Mouse (Mus musculus) right cerebral cortex, postnatal 4 days (tissue): Measurements from ENCODE around the gene Alg14.
A peak's percentile ranks its signal among the peaks of the same experiment; 100 is the strongest.

Experiments
- DNase-seq: peaks from one replicate; pipeline ENCODE4 v3.0.0-alpha.2; 2022

The Alg14 gene

DNA sequence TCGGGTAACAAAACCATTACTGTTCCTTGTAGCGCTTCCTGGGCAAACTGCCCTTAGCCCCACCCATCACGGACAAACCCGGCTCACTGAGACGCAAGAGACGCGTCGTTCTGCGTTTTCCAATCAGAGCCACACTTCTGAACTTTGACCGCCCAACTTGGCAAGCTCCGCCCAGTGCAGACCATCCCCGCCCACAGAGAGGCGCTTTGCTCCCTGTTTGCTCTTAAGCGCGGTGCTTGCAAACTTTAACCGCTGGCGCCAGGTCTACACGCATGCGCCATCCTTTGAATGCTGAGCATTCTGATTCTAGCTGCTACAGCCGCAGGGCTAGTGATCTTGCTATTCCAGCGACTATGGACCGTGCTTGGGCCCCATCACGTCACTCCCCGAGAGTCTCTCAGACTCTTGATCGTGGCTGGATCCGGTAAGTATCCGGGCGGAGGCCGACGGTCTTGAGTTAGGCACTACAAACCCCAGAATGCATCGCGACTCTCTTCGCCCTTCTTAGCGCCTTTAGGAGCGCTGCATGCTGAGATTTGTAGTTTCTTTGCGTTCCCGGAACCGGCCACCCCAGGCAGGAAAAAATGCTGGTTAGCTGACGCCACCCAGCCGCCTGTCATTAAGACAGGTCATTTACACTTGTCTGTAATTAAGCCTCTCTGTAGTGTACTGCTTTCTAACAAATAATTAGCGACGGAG lies at the start of gene Alg14:
TSS of gene Alg14 (plus strand) at position 214 of the 699 bp plus-strand sequence.
- DNase-seq = peak; percentile 92

DNA sequence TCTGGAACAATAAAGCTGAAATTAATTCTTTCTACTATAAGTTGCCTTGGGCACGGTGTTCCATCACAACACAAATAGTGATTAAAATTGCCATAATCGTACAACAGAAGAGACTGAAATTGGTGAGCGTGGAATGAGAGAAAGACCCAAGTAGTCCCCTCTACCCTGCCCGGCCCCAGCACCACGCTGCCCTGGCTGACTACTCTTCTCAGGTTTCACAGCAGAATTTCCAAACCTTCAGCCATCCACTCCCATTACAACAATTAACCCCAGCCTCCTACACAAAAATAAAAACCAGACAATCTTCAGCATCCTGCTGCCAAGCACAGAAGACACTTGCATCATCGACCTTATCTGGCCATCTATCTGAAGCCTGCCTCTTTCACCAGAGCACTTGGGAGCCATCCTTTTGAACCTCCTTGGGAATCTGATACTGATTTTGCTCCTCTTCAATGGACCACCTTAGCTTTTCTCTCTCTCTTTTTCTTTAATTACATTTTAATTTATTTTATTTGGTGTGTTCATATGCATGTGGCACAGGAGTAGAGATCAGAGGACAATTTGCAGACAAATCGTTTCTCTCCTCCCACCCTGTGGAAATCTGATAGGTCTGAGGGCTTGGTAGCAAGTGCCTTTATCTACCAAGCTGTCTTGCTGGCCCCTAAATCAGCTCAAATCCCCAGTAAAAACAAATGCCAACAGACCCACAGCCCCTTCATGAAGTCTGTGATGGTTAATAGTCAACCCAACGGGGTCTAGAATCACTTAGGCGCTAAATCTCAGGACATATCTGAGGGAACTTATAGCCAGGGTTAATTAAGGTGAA lies 49.2 kb upstream of the Alg14 start:
- no peak for DNase-seq

DNA sequence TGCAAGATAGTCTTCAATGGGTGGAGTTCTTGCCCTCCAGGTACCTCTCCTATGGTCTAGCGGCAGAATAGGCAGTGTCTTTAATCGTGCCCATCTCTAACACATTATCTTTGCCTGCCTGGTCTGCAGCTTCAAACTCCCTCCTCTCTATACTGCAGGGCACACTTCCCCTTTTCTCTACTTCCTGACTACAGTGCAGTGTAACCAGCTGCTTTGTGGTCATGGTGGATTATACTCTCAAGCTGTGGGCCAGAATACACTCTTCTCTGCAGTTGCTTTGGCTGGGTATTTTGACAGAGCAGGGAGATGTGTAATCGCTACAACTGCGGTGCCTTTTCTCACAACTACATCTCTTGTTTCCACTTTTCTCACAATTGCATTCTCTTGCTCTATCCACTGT lies 48.6 kb upstream of the Alg14 start:
- no peak for DNase-seq

- DNase-seq = no peak
These were observed 41.5 kb upstream of the Alg14 start for GRCm38 (mm10) chr3:121250048-121250447.

- DNase-seq = no peak
These were observed 40.8 kb upstream of the Alg14 start for GRCm38 (mm10) chr3:121250576-121251433.

GRCm38 (mm10) chr3:121255501-121255900 lies 36.1 kb upstream of the Alg14 start:
- DNase-seq = no peak

DNA sequence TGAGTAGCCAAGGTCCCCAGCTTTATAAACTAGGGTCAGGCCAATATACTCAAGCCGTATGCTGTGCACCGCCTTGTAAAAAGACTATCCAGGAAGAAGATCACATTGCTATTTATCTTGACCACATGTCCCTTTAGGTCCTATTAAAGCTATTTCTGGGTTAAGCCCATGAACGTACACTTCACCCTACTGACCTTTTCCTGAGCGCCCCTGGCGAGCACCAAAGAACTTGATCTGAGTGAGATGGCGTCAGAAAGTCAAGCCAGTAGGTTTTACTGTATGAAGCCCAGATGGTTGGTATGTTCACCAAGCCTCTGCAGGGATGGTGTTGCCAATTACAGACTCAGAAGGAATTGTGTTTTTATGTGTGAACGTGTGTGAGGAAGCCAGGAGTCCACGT lies 35.4 kb upstream of the Alg14 start:
- DNase-seq = no peak

DNA sequence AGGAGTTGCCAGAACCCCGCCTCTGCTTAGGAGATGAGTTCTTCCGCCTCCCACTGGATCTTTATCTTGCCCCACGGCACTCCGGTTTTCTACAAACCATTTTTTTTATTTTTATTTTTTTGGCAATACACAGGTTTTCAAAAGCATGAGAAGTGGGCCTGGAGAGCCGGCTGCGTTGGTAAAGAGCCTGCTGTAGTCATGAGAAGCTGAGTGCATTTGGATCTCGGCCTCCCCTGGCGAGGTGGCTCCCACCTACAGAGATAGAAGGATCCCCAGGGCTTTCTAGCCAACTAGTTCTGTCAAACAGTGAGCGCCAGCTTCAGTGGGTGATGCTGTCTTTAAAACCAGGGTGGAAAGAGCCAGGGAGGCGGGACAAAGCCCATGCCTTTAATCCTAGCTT lies 34.2 kb upstream of the Alg14 start:
- DNase-seq = no peak

DNA sequence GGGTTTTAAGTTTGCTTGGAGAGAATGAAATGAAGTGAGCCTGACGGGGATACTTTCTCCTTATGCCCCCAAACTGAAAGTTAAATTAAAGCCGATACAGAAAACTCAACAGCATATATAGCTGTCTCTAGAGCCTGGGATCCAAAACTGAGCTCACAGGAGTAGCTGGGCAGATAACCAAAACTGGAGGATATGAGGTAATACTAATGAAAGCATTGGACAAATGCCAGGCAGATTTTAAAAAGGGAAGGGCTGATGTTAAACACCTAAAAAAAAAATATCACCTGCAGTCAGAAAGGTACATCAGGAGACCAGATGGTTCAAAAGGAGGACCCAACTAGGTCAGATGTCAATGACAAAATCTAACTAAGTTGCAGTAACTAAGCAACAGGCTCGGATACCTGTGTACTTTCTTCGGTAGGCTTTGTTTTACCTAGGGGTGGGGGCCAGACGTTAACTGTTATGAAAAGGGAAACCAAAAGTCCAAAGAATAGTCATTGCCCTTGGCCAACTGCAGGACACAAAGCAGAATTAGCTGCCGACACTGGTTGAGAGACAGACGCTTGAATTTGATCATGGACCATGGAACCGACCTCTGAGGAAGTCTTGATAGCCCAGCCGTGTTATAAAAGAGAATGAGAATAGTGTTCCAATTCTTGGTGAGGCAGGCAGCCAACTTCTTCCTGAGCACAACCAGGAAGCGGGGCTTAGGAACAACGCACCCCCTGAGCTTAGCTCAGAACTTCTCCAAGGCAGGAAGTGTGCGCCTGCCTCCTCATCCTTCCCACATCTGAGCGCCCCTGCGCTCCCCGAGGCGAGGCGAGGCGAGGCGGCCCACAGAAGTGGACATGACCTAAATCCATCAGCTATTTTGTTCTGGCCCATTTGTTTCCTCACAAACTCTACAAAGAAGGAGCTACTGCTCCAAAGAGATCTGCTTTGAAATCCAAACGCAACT lies 32.8 kb upstream of the Alg14 start:
- no peak for DNase-seq

DNA sequence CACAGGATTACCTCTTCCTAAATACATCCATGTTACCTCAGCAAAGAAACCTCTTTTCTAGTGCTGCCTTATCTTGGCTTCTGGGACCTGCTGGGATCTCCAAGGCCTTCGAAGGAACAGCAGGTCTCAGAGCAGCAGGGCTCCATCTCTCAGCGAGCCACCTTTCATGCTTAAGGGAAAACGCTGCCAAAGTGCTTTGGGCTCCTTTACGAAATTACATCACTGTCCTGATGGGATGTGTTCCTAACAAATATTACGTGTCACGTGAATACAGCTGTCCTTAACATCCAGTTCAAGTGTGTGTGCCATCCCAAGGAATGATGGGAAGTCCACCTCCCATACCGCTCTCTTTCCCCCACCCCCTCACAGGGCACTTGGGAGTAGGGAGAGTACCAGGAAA lies 31.5 kb upstream of the Alg14 start:
- DNase-seq = no peak

GRCm38 (mm10) chr3:121260831-121261230 lies 30.7 kb upstream of the Alg14 start:
- no peak for DNase-seq

DNA sequence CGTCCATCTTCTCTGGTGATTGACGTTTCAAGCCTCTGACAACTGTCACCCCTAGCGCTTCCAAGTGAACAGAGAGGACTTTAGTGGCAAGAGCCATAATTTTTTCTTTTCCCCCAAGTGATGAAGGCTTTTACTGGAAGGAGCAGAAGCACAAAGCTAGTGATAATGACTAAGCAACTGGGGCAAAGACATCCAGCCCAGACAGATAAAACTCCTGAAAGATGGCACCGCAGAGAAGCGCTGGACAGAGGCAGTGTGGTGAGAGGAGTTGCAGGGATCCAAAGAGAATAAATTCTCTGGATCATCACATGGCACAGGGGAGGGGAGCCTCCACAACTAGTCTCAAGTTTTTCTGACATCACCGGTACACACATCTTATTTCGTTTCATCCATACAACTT lies 30.3 kb upstream of the Alg14 start:
- DNase-seq = no peak

GRCm38 (mm10) chr3:121261939-121262520 lies 29.5 kb upstream of the Alg14 start:
- no peak for DNase-seq

DNA sequence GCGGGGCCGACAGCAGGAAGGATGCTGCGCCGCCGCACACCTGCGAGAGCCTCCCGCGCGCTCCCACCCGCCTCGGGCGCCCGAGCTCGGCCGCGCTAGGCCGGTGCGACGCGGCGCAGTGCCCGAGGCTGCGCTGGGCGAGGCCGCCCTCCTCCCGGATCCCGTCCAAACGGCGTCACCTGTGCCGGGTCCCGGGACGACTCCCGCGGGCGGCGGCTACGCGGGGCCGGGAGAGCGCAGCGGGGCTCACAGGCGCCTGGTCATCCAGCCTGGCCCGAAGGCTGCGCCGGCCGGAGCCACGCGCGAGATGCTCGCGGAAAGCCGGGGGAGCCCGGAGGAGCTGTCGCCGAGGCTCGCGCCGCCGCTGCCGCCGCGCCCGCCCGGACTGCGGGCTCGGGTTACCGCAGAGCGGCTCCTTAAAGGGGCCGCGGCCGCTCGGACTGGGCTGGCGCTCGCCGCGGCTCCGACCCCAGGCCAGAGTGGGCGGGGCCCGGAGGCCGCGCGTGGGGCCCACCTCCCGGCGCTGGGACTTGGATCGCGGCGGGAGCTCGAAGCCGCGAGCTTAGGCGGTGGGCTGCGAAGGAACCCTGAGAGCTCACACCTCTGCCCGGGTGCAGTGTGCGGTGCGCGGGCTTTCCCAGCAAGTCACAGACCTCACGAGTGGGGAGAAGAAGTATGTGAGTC lies 28.9 kb upstream of the Alg14 start:
- peak; percentile 48 for DNase-seq

GRCm38 (mm10) chr3:121263205-121263548 lies 28.4 kb upstream of the Alg14 start:
- peak; percentile 47 for DNase-seq

DNA sequence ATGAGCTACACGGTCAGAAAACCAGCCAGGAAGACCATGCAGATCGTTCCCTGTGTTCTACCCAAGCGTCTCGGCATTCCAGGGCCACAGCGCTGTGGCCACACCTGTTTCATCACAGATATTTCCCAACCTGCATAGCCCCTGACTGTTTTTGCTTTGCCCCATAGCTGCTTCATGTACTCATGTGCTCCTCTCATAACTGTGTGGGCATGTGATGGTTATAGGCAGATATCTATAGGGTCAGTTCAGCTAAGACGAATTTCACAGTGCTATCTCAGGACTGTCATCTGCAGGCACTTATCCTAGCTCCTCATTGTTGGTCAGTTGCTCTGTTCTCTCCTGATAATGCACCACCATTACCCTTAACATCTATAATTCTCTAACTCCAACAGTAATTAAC lies 27.3 kb upstream of the Alg14 start:
- DNase-seq = no peak

DNA sequence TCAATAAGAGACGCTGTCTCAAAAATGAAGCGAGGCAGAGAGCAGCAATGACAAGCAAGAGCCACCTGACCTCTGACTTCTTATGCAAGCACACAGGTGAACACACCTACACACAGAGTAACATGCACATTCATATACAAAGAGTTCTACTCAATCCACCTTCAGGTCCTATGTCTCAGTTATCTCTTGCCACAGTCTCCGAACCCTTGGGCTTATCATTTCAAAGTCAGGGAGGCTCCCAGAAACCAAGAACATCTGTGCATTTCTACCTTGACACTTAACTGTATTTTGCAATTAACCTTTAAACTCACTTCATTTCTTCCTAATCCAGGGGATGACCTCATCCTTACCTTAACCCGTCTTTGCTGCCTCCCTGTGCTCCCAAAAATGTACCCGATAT lies 24.3 kb upstream of the Alg14 start:
- no peak for DNase-seq

GRCm38 (mm10) chr3:121272577-121272976 lies 19.0 kb upstream of the Alg14 start:
- DNase-seq = no peak

- no peak for DNase-seq
These were observed 17.6 kb upstream of the Alg14 start for GRCm38 (mm10) chr3:121274010-121274409.

- DNase-seq = no peak
These were observed 14.6 kb upstream of the Alg14 start for GRCm38 (mm10) chr3:121277009-121277408.

DNA sequence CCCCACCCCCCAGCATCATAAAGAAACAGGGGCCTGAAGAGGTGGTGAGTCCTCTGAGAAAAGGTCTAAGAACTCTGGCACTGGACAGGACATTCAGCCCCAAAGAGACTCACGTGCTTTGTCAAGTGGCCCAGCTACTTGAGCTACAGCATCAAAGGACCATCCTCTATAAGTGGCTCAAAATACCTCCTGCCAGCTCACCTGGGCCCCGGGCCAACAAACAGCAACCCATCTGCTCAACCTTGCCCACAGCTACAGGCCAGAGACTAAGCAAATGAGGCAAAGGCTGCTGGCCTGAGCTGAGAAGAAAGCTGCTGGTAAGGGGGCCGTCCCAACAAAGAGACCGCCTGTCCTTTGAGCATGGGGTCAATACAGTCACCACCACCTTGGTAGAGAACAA lies 14.0 kb upstream of the Alg14 start:
- no peak for DNase-seq
